Mouse (Mus musculus): Measurements from ENCODE around the gene Akr1b3. TPM values are rescaled to one million over a fixed set of nuclear protein-coding genes. Genes with fewer than 3 reads are reported as not detected.

The Akr1b3 gene
- total and polyA plus RNA-seq, 2 experiments from 2014 or later: 165 to 175 TPM

- Histone ChIP-seq H3K4me1 (ENCODE audit: control insufficient read depth, insufficient read depth) (no peaks in the 10 kb centered on the region), H3K9me3 (replicated peaks; ENCODE audit: control insufficient read depth, low read length) (no peaks in the 10 kb centered on the region), H3K9ac (replicated peaks; ENCODE audit: low read depth, low read length) (no peak overlapping the region), H3K4me3 (ENCODE audit: low read depth, low read length) (no peak overlapping the region), H3K27ac (ENCODE audit: low read depth) (no peak overlapping the region), H3K36me3 (replicated peaks; ENCODE audit: control insufficient read depth, insufficient read depth, low read length) (no peaks in the 10 kb centered on the region), H3K4me2 (ENCODE audit: low read depth, low read length) (no peak overlapping the region), H3K27me3 (ENCODE audit: control insufficient read depth, insufficient read depth, low read length) (no peaks in the 10 kb centered on the region)
- WGBS: 57% methylated on average over 11 of the region's 11 CpGs
- ATAC-seq (ENCODE audit: insufficient read depth, low read depth) (no peak), DNase-seq (ENCODE audit: low spot score) (no peak)
- TF ChIP-seq CTCF (IDR thresholded peaks at IDR 0.05; ENCODE audit: low read depth): no peak
- TF ChIP-seq EP300 (IDR thresholded peaks at IDR 0.05; ENCODE audit: low read depth): no peak
Measured at GRCm38 (mm10) chr6:34292196-34292881, 24.9 kb downstream of the Akr1b3 start.

- WGBS: 62% methylated on average over 8 of the region's 8 CpGs
- no peak overlapping the region for H3K9ac ChIP-seq (replicated peaks; ENCODE audit: low read depth, low read length)
- no peak for TF ChIP-seq CTCF (IDR thresholded peaks at IDR 0.05; ENCODE audit: low read depth)
- TF ChIP-seq EP300 (IDR thresholded peaks at IDR 0.05; ENCODE audit: low read depth): no peak
Measured at GRCm38 (mm10) chr6:34290681-34291080, 26.6 kb downstream of the Akr1b3 start.

DNA sequence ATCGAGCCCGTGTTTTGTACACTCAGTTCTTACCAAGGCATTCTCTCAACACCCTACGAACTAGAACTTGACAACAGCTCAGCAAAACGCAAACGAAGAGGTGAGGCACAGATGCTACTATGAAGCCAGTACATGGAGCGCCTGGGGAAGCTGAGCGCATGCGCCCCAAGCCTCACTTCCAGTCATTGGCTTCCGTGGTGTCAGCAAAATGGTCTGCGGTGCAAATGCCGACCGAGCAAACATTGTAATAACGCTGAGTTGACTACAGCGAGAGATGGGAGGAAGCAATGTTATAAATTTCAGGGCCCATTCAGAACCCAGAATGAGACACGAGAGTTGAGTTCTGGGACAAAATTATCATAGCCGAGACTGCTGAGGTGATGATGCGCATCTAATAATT lies 27.2 kb downstream of the Akr1b3 start:
- TF ChIP-seq EP300 (IDR thresholded peaks at IDR 0.05; ENCODE audit: low read depth) (no peak), CTCF (IDR thresholded peaks at IDR 0.05; ENCODE audit: low read depth) (no peak)

More at GRCm38 (mm10) chr6:34290681-34291080, 26.6 kb downstream of the Akr1b3 start:
- Histone ChIP-seq H3K27ac (ENCODE audit: low read depth) (no peak overlapping the region), H3K36me3 (replicated peaks; ENCODE audit: control insufficient read depth, insufficient read depth, low read length) (no peaks in the 10 kb centered on the region), H3K9me3 (replicated peaks; ENCODE audit: control insufficient read depth, low read length) (no peaks in the 10 kb centered on the region), H3K4me3 (ENCODE audit: low read depth, low read length) (no peak overlapping the region), H3K27me3 (ENCODE audit: control insufficient read depth, insufficient read depth, low read length) (no peaks in the 10 kb centered on the region), H3K4me1 (ENCODE audit: control insufficient read depth, insufficient read depth) (no peaks in the 10 kb centered on the region), H3K4me2 (ENCODE audit: low read depth, low read length) (no peak overlapping the region)
- ATAC-seq (ENCODE audit: insufficient read depth, low read depth): no peak
- DNase-seq (ENCODE audit: low spot score): no peak

GRCm38 (mm10) chr6:34288098-34288497 lies 29.2 kb downstream of the Akr1b3 start:
- ATAC-seq (ENCODE audit: insufficient read depth, low read depth): peak; percentile 92
- no peak overlapping the region for H3K4me2 ChIP-seq (ENCODE audit: low read depth, low read length)
- WGBS: 54% methylated on average over 10 of the region's 10 CpGs

More for the DNA sequence above, 27.2 kb downstream of the Akr1b3 start:
- no peak overlapping the region for H3K4me3 ChIP-seq (ENCODE audit: low read depth, low read length)
- H3K4me2 ChIP-seq (ENCODE audit: low read depth, low read length): no peak overlapping the region
- H3K9me3 ChIP-seq (replicated peaks; ENCODE audit: control insufficient read depth, low read length): no peaks in the 10 kb centered on the region
- DNase-seq (ENCODE audit: low spot score) (no peak), ATAC-seq (ENCODE audit: insufficient read depth, low read depth) (no peak)
- no peaks in the 10 kb centered on the region for H3K27me3 ChIP-seq (ENCODE audit: control insufficient read depth, insufficient read depth, low read length)
- no peaks in the 10 kb centered on the region for H3K36me3 ChIP-seq (replicated peaks; ENCODE audit: control insufficient read depth, insufficient read depth, low read length)
- H3K9ac ChIP-seq (replicated peaks; ENCODE audit: low read depth, low read length): no peak overlapping the region
- no peaks in the 10 kb centered on the region for H3K4me1 ChIP-seq (ENCODE audit: control insufficient read depth, insufficient read depth)
- WGBS: 89% methylated on average over 17 of the region's 17 CpGs
- no peak overlapping the region for H3K27ac ChIP-seq (ENCODE audit: low read depth)

GRCm38 (mm10) chr6:34286841-34287240 lies 30.4 kb downstream of the Akr1b3 start:
- Histone ChIP-seq H3K36me3 (replicated peaks; ENCODE audit: control insufficient read depth, insufficient read depth, low read length) (no peaks in the 10 kb centered on the region), H3K27ac (ENCODE audit: low read depth) (no peak overlapping the region), H3K4me1 (ENCODE audit: control insufficient read depth, insufficient read depth) (no peaks in the 10 kb centered on the region), H3K27me3 (ENCODE audit: control insufficient read depth, insufficient read depth, low read length) (no peaks in the 10 kb centered on the region), H3K4me2 (ENCODE audit: low read depth, low read length) (no peak overlapping the region), H3K9me3 (replicated peaks; ENCODE audit: control insufficient read depth, low read length) (no peaks in the 10 kb centered on the region), H3K4me3 (ENCODE audit: low read depth, low read length) (no peak overlapping the region), H3K9ac (replicated peaks; ENCODE audit: low read depth, low read length) (no peak overlapping the region)
- ATAC-seq (ENCODE audit: insufficient read depth, low read depth) (no peak), DNase-seq (ENCODE audit: low spot score) (no peak)
- 73% methylated on average over 3 of the region's 3 CpGs for WGBS
- no peak for TF ChIP-seq CTCF (IDR thresholded peaks at IDR 0.05; ENCODE audit: low read depth)
- TF ChIP-seq EP300 (IDR thresholded peaks at IDR 0.05; ENCODE audit: low read depth): no peak

More at GRCm38 (mm10) chr6:34288098-34288497, 29.2 kb downstream of the Akr1b3 start:
- Histone ChIP-seq H3K27me3 (ENCODE audit: control insufficient read depth, insufficient read depth, low read length) (no peaks in the 10 kb centered on the region), H3K4me1 (ENCODE audit: control insufficient read depth, insufficient read depth) (no peaks in the 10 kb centered on the region), H3K36me3 (replicated peaks; ENCODE audit: control insufficient read depth, insufficient read depth, low read length) (no peaks in the 10 kb centered on the region), H3K9me3 (replicated peaks; ENCODE audit: control insufficient read depth, low read length) (no peaks in the 10 kb centered on the region), H3K9ac (replicated peaks; ENCODE audit: low read depth, low read length) (no peak overlapping the region), H3K4me3 (ENCODE audit: low read depth, low read length) (no peak overlapping the region), H3K27ac (ENCODE audit: low read depth) (no peak overlapping the region; the same call in 1 of the 2 replicates)
- DNase-seq (ENCODE audit: low spot score): peak; percentile 78
- TF ChIP-seq CTCF (IDR thresholded peaks at IDR 0.05; ENCODE audit: low read depth) (no peak), EP300 (IDR thresholded peaks at IDR 0.05; ENCODE audit: low read depth) (no peak)

GRCm38 (mm10) chr6:34278385-34278784 lies 38.9 kb downstream of the Akr1b3 start:
- no peak overlapping the region for H3K4me2 ChIP-seq (ENCODE audit: low read depth, low read length)
- no peak for ATAC-seq (ENCODE audit: insufficient read depth, low read depth)
- H3K9ac ChIP-seq (replicated peaks; ENCODE audit: low read depth, low read length): no peak overlapping the region
- H3K9me3 ChIP-seq (replicated peaks; ENCODE audit: control insufficient read depth, low read length): no peaks in the 10 kb centered on the region
- H3K36me3 ChIP-seq (replicated peaks; ENCODE audit: control insufficient read depth, insufficient read depth, low read length): no peaks in the 10 kb centered on the region
- TF ChIP-seq EP300 (IDR thresholded peaks at IDR 0.05; ENCODE audit: low read depth) (no peak), CTCF (IDR thresholded peaks at IDR 0.05; ENCODE audit: low read depth) (no peak)
- WGBS: 73% methylated on average over 5 of the region's 5 CpGs
- DNase-seq (ENCODE audit: low spot score): no peak
- no peaks in the 10 kb centered on the region for H3K27me3 ChIP-seq (ENCODE audit: control insufficient read depth, insufficient read depth, low read length)
- no peak overlapping the region for H3K4me3 ChIP-seq (ENCODE audit: low read depth, low read length)
- no peak overlapping the region for H3K27ac ChIP-seq (ENCODE audit: low read depth)
- peaks cover 9% of the 10 kb centered on the region; the same call in 1 of the 2 replicates for H3K4me1 ChIP-seq (ENCODE audit: control insufficient read depth, insufficient read depth)
